Mouse (Mus musculus) right cerebral cortex, postnatal 14 days (tissue): ENCODE data around the gene Pin1.
"Not testable (repeated sequence)": the region's sequence is repeated elsewhere in the genome, so short reads cannot be mapped to it uniquely, and the experiment has no call there.

ENCODE experiments used
- DNase-seq: peaks from one replicate; pipeline ENCODE4 v3.0.0; 2022

Pin1 gene

DNA sequence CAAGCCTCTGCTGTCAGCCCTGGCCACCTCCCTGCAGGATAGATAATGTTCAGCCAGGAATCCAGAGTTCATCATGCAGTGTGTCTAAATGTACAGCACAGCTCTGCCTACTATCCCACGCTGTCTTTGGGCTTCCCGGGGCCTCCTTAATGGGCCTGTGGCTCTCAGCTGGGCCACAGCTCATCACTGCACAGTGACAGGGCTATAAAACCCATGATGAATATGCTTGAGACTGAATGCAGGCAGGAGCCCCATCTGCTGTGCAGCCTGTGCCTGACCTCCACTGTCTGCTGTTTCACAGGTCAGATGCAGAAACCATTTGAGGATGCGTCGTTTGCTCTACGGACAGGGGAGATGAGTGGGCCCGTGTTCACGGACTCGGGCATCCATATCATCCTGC lies 11.0 kb downstream of the Pin1 start:
- no peak for DNase-seq

- peak; percentile 62 for DNase-seq
Measured at GRCm38 (mm10) chr9:20663956-20664355, 12.1 kb downstream of the Pin1 start.

GRCm38 (mm10) chr9:20664366-20664765 lies 12.5 kb downstream of the Pin1 start:
- DNase-seq = no peak

DNA sequence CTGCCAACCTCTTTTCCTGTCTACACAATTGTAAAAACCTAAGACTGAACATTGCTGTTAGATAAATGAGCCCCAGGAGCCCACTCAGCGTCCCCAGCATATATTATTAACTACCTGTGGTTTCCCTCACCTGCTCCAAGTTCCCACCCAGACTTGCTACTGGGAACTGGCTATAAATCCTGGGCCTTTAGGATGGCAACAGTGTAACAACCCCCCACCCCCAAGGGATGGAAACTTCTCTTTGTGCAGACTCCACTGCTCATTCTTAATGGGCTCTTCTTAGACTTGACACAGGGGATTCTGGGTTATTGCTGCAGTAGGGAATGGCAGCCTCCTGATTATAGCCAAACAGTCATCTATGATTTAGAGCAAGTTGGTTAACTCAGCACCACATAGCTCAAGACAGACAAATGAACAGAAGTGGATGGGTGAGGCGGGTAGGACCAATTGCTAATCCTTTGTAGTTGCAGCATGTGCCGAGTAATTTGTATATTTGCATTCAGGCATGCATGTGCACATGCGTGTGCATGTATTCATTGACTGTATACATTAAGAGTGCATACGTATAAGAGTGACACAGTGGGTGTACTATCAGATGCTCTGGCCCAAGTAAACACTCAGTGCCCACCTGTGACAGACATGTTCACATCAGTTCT lies 13.2 kb downstream of the Pin1 start:
- DNase-seq = no peak

DNA sequence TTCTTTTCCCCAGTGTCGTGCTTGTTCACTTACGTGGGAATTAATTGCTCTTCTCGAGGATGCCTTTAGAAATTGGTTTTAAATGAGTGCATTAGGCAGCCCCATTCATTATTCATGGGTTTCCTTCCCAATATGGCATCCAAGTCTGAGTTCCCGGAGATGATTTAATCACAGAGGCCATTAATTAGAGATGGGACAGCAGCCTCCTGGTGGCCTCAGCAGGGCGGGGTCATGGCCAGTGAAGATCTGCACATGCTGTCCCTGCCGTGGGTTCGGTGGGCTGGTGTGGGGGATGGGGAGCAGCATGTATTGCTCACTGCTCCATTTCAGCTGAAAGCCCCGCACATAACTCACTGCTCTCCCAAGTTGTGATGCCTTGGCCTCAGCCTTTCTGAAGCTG lies 14.0 kb downstream of the Pin1 start:
- no peak for DNase-seq

GRCm38 (mm10) chr9:20666510-20667034 lies 14.7 kb downstream of the Pin1 start:
- no peak for DNase-seq

- DNase-seq = no peak
Measured at GRCm38 (mm10) chr9:20668065-20668464, 16.2 kb downstream of the Pin1 start.

DNA sequence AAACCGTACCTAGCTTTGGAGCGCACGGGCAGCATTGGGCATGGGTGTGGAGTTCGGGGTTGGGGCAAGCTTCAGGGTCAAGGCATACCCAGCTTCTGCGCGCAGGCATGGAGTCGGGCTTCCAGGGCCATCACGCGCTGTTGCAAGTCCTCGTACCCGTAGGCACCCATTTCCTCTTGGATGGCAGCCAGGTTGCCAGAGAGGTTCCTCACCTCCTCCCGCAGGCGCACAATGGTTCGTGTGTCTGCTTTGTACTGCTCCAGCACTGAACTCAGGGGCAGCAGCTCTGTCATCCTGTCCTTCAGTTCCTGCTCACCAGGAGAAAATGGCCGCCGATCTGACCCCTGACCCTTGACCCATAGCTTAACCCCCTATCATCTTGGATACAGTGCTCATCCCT lies 20.2 kb downstream of the Pin1 start:
- no peak for DNase-seq

GRCm38 (mm10) chr9:20677892-20678291 lies 26.0 kb downstream of the Pin1 start:
- DNase-seq = no peak

- DNase-seq = no peak
Measured at GRCm38 (mm10) chr9:20680378-20680958, 28.6 kb downstream of the Pin1 start.

- DNase-seq = no peak
Measured at GRCm38 (mm10) chr9:20681546-20682388, 29.9 kb downstream of the Pin1 start.

DNA sequence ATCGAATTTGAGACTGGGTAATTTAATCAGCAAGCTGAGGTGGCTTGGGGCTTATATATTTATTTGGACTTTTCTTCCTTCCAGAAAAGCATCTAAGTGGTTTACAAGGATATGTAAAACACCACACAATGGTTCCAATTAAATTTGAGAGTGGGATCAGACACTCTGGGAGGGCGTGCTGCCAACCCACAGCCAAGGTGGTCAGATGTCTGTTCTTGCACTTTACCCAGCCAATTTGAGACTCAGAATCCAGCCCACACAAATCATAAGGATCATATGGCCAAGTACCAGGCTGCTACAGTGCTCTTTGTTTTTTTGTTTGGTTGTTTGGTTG lies 30.5 kb downstream of the Pin1 start:
- DNase-seq = peak; percentile 48

GRCm38 (mm10) chr9:20685081-20685861 lies 33.4 kb downstream of the Pin1 start:
- peak; percentile 36 for DNase-seq

- DNase-seq = no peak
Measured at GRCm38 (mm10) chr9:20689403-20689802, 37.5 kb downstream of the Pin1 start.

GRCm38 (mm10) chr9:20689913-20690312 lies 38.0 kb downstream of the Pin1 start:
- no peak for DNase-seq

DNA sequence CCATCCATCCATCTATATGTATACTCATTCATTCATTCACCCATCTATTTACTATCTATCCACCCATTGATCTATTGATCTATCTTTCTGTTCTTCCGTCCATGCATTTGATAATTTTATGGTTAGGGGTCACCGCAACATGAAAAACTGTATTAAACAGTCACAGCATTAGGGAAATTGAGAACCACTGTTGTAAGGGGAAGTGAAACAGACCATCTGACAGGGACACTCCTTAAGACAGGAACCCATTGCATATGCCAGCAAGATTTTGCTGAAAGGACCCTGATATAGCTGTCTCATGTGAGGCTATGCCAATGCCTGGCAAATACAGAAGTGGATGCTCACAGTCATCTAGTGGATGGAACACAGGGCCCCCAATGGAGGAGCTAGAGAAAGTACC lies 38.6 kb downstream of the Pin1 start:
- not testable (repeated sequence) for DNase-seq

GRCm38 (mm10) chr9:20692863-20693262 lies 41.0 kb downstream of the Pin1 start:
- DNase-seq = no peak

DNA sequence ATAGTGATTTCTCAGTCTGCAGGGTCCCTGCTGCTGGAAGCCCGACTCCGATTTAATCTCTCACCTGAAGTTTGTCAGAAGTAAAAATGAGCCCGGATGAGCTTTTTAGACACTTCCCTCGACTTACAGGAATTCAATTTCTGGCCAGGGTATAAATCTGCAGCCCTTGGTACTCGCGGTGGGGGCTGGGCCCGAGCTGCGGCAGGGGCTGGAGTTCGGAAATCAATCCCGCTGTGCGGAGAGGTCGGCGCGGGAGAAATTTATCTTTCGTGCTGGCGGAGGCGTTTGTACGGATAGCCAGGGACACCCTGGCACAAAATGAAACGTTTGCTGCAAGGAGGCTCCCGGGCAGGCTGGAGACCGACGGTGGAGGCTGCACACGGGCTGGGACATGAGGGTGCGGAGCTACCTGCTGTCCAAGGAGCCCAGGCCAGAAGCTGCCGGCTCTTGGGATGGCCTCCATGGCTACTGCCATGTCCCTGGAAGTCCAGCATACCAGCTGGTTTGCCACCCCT lies 42.9 kb downstream of the Pin1 start:
- DNase-seq = no peak

GRCm38 (mm10) chr9:20696107-20696712 lies 44.3 kb downstream of the Pin1 start:
- no peak for DNase-seq

- no peak for DNase-seq
Measured at GRCm38 (mm10) chr9:20697466-20697865, 45.6 kb downstream of the Pin1 start.

DNA sequence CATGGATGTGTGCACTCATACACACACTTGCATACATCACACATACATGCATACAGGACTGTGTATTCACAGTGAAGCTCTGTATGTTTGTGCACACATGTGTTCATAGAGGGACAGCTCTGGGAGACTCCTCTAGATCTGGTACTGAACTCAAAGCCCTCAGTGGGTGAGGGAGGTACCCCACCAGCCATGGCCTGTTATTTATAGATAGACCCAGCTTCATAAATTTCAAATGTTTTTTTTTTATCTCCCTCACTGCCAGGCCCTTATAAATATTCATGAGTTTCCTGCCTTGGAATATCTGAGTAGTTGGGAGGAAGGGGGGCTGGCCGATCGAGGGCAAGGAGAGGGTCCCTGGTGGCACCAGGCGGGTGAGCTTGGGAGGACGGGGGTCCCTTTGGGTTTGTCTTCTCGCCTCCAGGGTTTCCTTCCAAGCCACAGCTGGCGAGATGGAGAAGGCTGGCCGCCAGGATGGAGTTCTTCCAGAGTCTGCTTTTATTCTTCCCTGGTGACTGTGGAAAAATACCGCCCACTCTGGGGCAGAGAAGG lies 52.0 kb downstream of the Pin1 start:
- peak; percentile 48 for DNase-seq

- no peak for DNase-seq
Measured at GRCm38 (mm10) chr9:20705420-20705819, 53.5 kb downstream of the Pin1 start.
